Mouse (Mus musculus) midbrain, embryonic 11.5 days (tissue): ENCODE data around the gene Sgta. TPM values are rescaled to one million over a fixed set of nuclear protein-coding genes. Genes with fewer than 3 reads are reported as not detected.

Experiments
- ATAC-seq: fragments of 200-750 bp; cut with Nextera tagmentation; 2 replicates; pipeline ENCODE4 v1.8.0; 2017; ENCODE audit warnings: moderate TSS enrichment, moderate library complexity; ENCODE audit not compliant: low FRiP score
- DNase-seq: peaks from one replicate; pipeline ENCODE4 v3.0.0; 2015; ENCODE audit warnings: low spot score; ENCODE audit errors: missing footprints
- H3K27ac ChIP-seq: fragments of 300-500 bp; sonication (generic); 2 replicates; pipeline ENCODE4 v1.5.1; 2014; ENCODE audit warnings: low read depth, low read length
- H3K27me3 ChIP-seq: fragments of 300-500 bp; sonication (generic); 2 replicates; pipeline ENCODE4 v1.6.1; 2014; ENCODE audit warnings: mild to moderate bottlenecking, low read length, moderate library complexity, mixed read lengths; ENCODE audit not compliant: control insufficient read depth, insufficient read depth
- H3K36me3 ChIP-seq: fragments of 300-500 bp; sonication (generic); 2 replicates; pipeline ENCODE4 v1.6.1; 2014; ENCODE audit warnings: mild to moderate bottlenecking, low read length, moderate library complexity, mixed read lengths; ENCODE audit not compliant: control insufficient read depth, insufficient read depth
- H3K4me1 ChIP-seq: fragments of 300-500 bp; sonication (generic); 2 replicates; pipeline ENCODE4 v1.6.1; 2014; ENCODE audit warnings: low read length; ENCODE audit not compliant: control insufficient read depth, insufficient read depth
- H3K4me2 ChIP-seq: fragments of 300-500 bp; sonication (generic); 2 replicates; pipeline ENCODE4 v1.6.1; 2014; ENCODE audit warnings: mild to moderate bottlenecking, moderate library complexity
- H3K4me3 ChIP-seq: fragments of 300-500 bp; sonication (generic); 2 replicates; pipeline ENCODE4 v1.5.1; 2014; ENCODE audit warnings: low read depth, low read length
- H3K9ac ChIP-seq: fragments of 300-500 bp; sonication (generic); 2 replicates; pipeline ENCODE4 v1.6.1; 2014; ENCODE audit warnings: low read length
- H3K9me3 ChIP-seq: fragments of 300-500 bp; sonication (generic); 2 replicates; pipeline ENCODE4 v1.6.1; 2016; ENCODE audit warnings: low read length; ENCODE audit not compliant: control insufficient read depth
- WGBS: fragments of 180-500 bp; shearing (Covaris S2); extraction: QIAGEN DNeasy Blood & Tissue Kit; methylation state at CpG from one replicate; pipeline ENCODE4 v1.1.7; 2014; 5-methylcytosine and 5-hydroxymethylcytosine counted together
- microRNA-seq: library from miRNA; unstranded; fragments of <30 nt; microRNA quantifications from one replicate; pipeline ENCODE4, GENCODE M21; 2017
- polyA plus RNA-seq: library from polyadenylated mRNA; unstranded; fragments of >200 nt; fragmentation: Nextera tagmentation; extraction: Ambion mirVana; gene quantifications from 2 replicates; pipeline ENCODE4 v1.2.1, GENCODE M21; 2014

Gene Sgta
- polyA plus RNA-seq, 1 experiment from 2014 or later: 232 TPM

GRCm38 (mm10) chr10:80998778-80999177 lies 61.2 kb downstream of the Sgta start:
- H3K36me3 ChIP-seq: no peaks in the 10 kb centered on the region
- ATAC-seq (no peak), DNase-seq (peak; percentile 93)
- peaks cover 4% of the 10 kb centered on the region for H3K4me1 ChIP-seq
- no peaks in the 10 kb centered on the region for H3K9me3 ChIP-seq
- peaks cover 4% of the 10 kb centered on the region for H3K27me3 ChIP-seq
- no peak overlapping the region for H3K4me3 ChIP-seq
- H3K9ac ChIP-seq: no peak overlapping the region
- no peak overlapping the region for H3K27ac ChIP-seq
- 18% methylated on average over 12 of the region's 12 CpGs for WGBS
- no peak overlapping the region for H3K4me2 ChIP-seq

GRCm38 (mm10) chr10:80998021-80998420 lies 62.0 kb downstream of the Sgta start:
- Histone ChIP-seq H3K36me3 (no peaks in the 10 kb centered on the region), H3K4me1 (peaks cover 4% of the 10 kb centered on the region), H3K9me3 (no peaks in the 10 kb centered on the region), H3K27me3 (peaks cover 4% of the 10 kb centered on the region), H3K9ac (no peak overlapping the region), H3K4me3 (no peak overlapping the region), H3K4me2 (no peak overlapping the region), H3K27ac (no peak overlapping the region)
- DNase-seq (no peak), ATAC-seq (no peak)
- WGBS: 38% methylated on average over 14 of the region's 14 CpGs

GRCm38 (mm10) chr10:80997332-80997731 lies 62.6 kb downstream of the Sgta start:
- Histone ChIP-seq H3K4me3 (no peak overlapping the region), H3K9me3 (no peaks in the 10 kb centered on the region), H3K27ac (no peak overlapping the region), H3K9ac (no peak overlapping the region), H3K36me3 (no peaks in the 10 kb centered on the region), H3K4me1 (peaks cover 4% of the 10 kb centered on the region), H3K27me3 (peaks cover 4% of the 10 kb centered on the region), H3K4me2 (no peak overlapping the region)
- no peak for ATAC-seq
- DNase-seq: no peak
- 86% methylated on average over 8 of the region's 8 CpGs for WGBS

- Histone ChIP-seq H3K9ac (no peak overlapping the region), H3K9me3 (no peaks in the 10 kb centered on the region), H3K27ac (no peak overlapping the region), H3K4me1 (peaks cover 4% of the 10 kb centered on the region), H3K27me3 (peaks cover 4% of the 10 kb centered on the region), H3K4me3 (no peak overlapping the region), H3K4me2 (no peak overlapping the region), H3K36me3 (no peaks in the 10 kb centered on the region)
- 93% methylated on average over 8 of the region's 8 CpGs for WGBS
- no peak for ATAC-seq
- DNase-seq: no peak
These were observed 63.5 kb downstream of the Sgta start for GRCm38 (mm10) chr10:80996501-80996900.

- Histone ChIP-seq H3K4me2 (peak overlapping the region; percentile 20; the same call in 1 of the 2 replicates), H3K9ac (peak overlapping the region; percentile 38; the same call in 1 of the 2 replicates), H3K27me3 (peaks cover 4% of the 10 kb centered on the region), H3K36me3 (no peaks in the 10 kb centered on the region), H3K27ac (no peak overlapping the region), H3K4me3 (no peak overlapping the region), H3K9me3 (no peaks in the 10 kb centered on the region), H3K4me1 (no peaks in the 10 kb centered on the region)
- 14% methylated on average over 21 of the region's 21 CpGs for WGBS
- ATAC-seq (peak; percentile 19; the same call in 1 of the 2 replicates), DNase-seq (peak; percentile 97)
These were observed 64.8 kb downstream of the Sgta start for GRCm38 (mm10) chr10:80995091-80995632.

- ATAC-seq: no peak
- Histone ChIP-seq H3K4me1 (no peaks in the 10 kb centered on the region), H3K36me3 (no peaks in the 10 kb centered on the region), H3K27me3 (peaks cover 4% of the 10 kb centered on the region), H3K27ac (no peak overlapping the region), H3K9me3 (no peaks in the 10 kb centered on the region), H3K4me3 (no peak overlapping the region), H3K9ac (no peak overlapping the region), H3K4me2 (no peak overlapping the region)
- 51% methylated on average over 4 of the region's 4 CpGs for WGBS
- DNase-seq: no peak
These were observed 65.4 kb downstream of the Sgta start for GRCm38 (mm10) chr10:80994621-80995020.

Small RNAs within 50 kb of the gene (microRNA-seq; reads per million reads assigned to microRNA genes)
- not detected for gene Mir5615-1
- not detected for gene Mir5615-2

Other genes starting within 250 kb of the Sgta start
- gene Jsrp1, start 246.7 kb downstream of the Sgta start, polyA plus RNA-seq: 0.38 and 0.80 TPM in 2 replicates
- gene Oaz1, start 233.5 kb downstream of the Sgta start, polyA plus RNA-seq: 1,723 and 1,824 TPM in 2 replicates
- gene Lingo3, start 216.1 kb downstream of the Sgta start, polyA plus RNA-seq: 0.23 and 0.55 TPM in 2 replicates
- 248 and 290 TPM in 2 replicates for gene Lsm7, start 205.0 kb downstream of the Sgta start, polyA plus RNA-seq
- 19.7 and 24.0 TPM in 2 replicates for gene Sppl2b, start 204.9 kb downstream of the Sgta start, polyA plus RNA-seq
- gene Tmprss9, start 188.3 kb downstream of the Sgta start, polyA plus RNA-seq: not detected in 2 replicates
- gene Timm13, start 159.2 kb downstream of the Sgta start, polyA plus RNA-seq: 321 and 347 TPM in 2 replicates
- gene Lmnb2, start 141.9 kb downstream of the Sgta start, polyA plus RNA-seq: 19.4 and 19.7 TPM in 2 replicates
- gene Gadd45b, start 130.1 kb downstream of the Sgta start, polyA plus RNA-seq: 10.1 and 11.3 TPM in 2 replicates
- gene Gng7, start 45.2 kb downstream of the Sgta start, polyA plus RNA-seq: 6.6 and 7.0 TPM in 2 replicates
- gene Diras1, start 34.5 kb downstream of the Sgta start, polyA plus RNA-seq: 3.1 and 3.3 TPM in 2 replicates
- gene Slc39a3, start 22.8 kb downstream of the Sgta start, polyA plus RNA-seq: 9.1 and 10.1 TPM in 2 replicates
- gene Thop1, start 9.9 kb upstream of the Sgta start, polyA plus RNA-seq: 44.1 and 51.4 TPM in 2 replicates
- 0.08 and 0.34 TPM in 2 replicates for gene Creb3l3, start 38.7 kb upstream of the Sgta start, polyA plus RNA-seq
- 189 and 210 TPM in 2 replicates for gene Map2k2, start 45.7 kb upstream of the Sgta start, polyA plus RNA-seq
- gene Zbtb7a, start 75.0 kb upstream of the Sgta start, polyA plus RNA-seq: 5.3 and 5.6 TPM in 2 replicates
- 42.1 and 46.5 TPM in 2 replicates for gene Pias4, start 107.7 kb upstream of the Sgta start, polyA plus RNA-seq
- 398 and 422 TPM in 2 replicates for gene Eef2, start 116.5 kb upstream of the Sgta start, polyA plus RNA-seq
- gene Dapk3, start 122.8 kb upstream of the Sgta start, polyA plus RNA-seq: 49.7 and 50.6 TPM in 2 replicates
- gene 4930442H23Rik, start 123.7 kb upstream of the Sgta start, polyA plus RNA-seq: not detected in 2 replicates
- not detected in 2 replicates for gene Nmrk2, start 141.9 kb upstream of the Sgta start, polyA plus RNA-seq
- 21.2 and 22.2 TPM in 2 replicates for gene Atcay, start 170.7 kb upstream of the Sgta start, polyA plus RNA-seq
- 3.0 and 3.8 TPM in 2 replicates for gene Zfr2, start 173.0 kb upstream of the Sgta start, polyA plus RNA-seq
- 2.5 and 2.7 TPM in 2 replicates for gene Matk, start 192.8 kb upstream of the Sgta start, polyA plus RNA-seq
- gene Mrpl54, start 206.8 kb upstream of the Sgta start, polyA plus RNA-seq: 198 and 205 TPM in 2 replicates
- 25.4 and 31.2 TPM in 2 replicates for gene Apba3, start 206.8 kb upstream of the Sgta start, polyA plus RNA-seq
- 3.9 and 4.0 TPM in 2 replicates for gene Tjp3, start 231.4 kb upstream of the Sgta start, polyA plus RNA-seq
- 42.0 and 46.2 TPM in 2 replicates for gene Pip5k1c, start 232.8 kb upstream of the Sgta start, polyA plus RNA-seq